ENCODE assay signal across 28 mouse cellular contexts in genomic region chr6:88266055-88266454, GRCm38 (mm10). TPM values are rescaled to one million over a fixed set of nuclear protein-coding genes. Genes with fewer than 3 reads are reported as not detected.
"Had no signal": no experiment of that assay in that cellular context is flagged by ENCODE, and none has a peak within 500 bp of the region (broad histone marks: within the 10 kb centered on the region; RNA-seq: fewer than 3 reads in every experiment).

No protein-coding gene starts in this region.

- H3K27ac ChIP-seq: intestine, embryonic 15.5 days; kidney, embryonic 15.5 days; layer of hippocampus, adult 2 months; limb, embryonic 10.5 days; limb, embryonic 13.5 days; lung, embryonic 15.5 days; midbrain, embryonic 12.5 days; neural tube, embryonic 13.5 days; stomach, embryonic 15.5 days had no signal

- H3K9ac ChIP-seq: intestine, embryonic 15.5 days; kidney, embryonic 15.5 days; limb, embryonic 13.5 days; lung, embryonic 15.5 days; midbrain, embryonic 12.5 days; neural tube, embryonic 13.5 days; stomach, embryonic 15.5 days had no signal

- H3K4me1 ChIP-seq: kidney, embryonic 15.5 days; limb, embryonic 13.5 days; lung, embryonic 15.5 days had no signal

- H3K27me3 ChIP-seq: intestine, embryonic 15.5 days; kidney, embryonic 15.5 days; lung, embryonic 15.5 days; midbrain, embryonic 12.5 days; neural tube, embryonic 13.5 days; stomach, embryonic 15.5 days had no signal

- H3K4me3 ChIP-seq: intestine, embryonic 15.5 days; kidney, embryonic 15.5 days; layer of hippocampus, adult 2 months; limb, embryonic 10.5 days; limb, embryonic 13.5 days; lung, embryonic 15.5 days; midbrain, embryonic 12.5 days; myocyte; neural tube, embryonic 13.5 days; stomach, embryonic 15.5 days had no signal

- H3K4me2 ChIP-seq: intestine, embryonic 15.5 days; kidney, embryonic 15.5 days; limb, embryonic 13.5 days; lung, embryonic 15.5 days; midbrain, embryonic 12.5 days; neural tube, embryonic 13.5 days; stomach, embryonic 15.5 days had no signal

- H3K36me3 ChIP-seq: intestine, embryonic 15.5 days; kidney, embryonic 15.5 days; limb, embryonic 10.5 days; limb, embryonic 13.5 days; lung, embryonic 15.5 days; midbrain, embryonic 12.5 days; neural tube, embryonic 13.5 days; stomach, embryonic 15.5 days had no signal

- H3K9me3 ChIP-seq: intestine, embryonic 15.5 days; kidney, embryonic 15.5 days; limb, embryonic 10.5 days; limb, embryonic 13.5 days; lung, embryonic 15.5 days; midbrain, embryonic 12.5 days; neural tube, embryonic 13.5 days; stomach, embryonic 15.5 days had no signal

- ATAC-seq: intestine, embryonic 15.5 days; midbrain, embryonic 16.5 days had no signal

- DNase-seq: kidney, adult 11 months; kidney, adult 8-10 months; kidney, postnatal 14 days; kidney, postnatal 4 days; layer of hippocampus, adult 9-11 months; lung, postnatal 10 days; lung, postnatal 36 days; retina, postnatal 1 day; right cerebral cortex, postnatal 25 days; spleen, adult 18-20 months; thymus, postnatal 25 days had no signal

RNA-seq across cellular contexts. Expression of gene Dnajb8, which starts 44.0 kb away (rescaled TPM):
- total RNA-seq: layer of hippocampus, adult 2 months; layer of hippocampus, postnatal 25 days; left cerebral cortex, adult 18-20 months; left cerebral cortex, postnatal 25 days; liver, adult 2 months; neutrophil, adult 5-6 weeks had no signal
- polyA plus RNA-seq: intestine, embryonic 15.5 days; kidney, embryonic 15.5 days; limb, embryonic 10.5 days; limb, embryonic 13.5 days; liver, adult 2 months; lung, embryonic 15.5 days; midbrain, embryonic 12.5 days; midbrain, embryonic 16.5 days; myocyte; neural tube, embryonic 13.5 days; stomach, embryonic 15.5 days; thymus, postnatal 0 days had no signal
